Mouse (Mus musculus) A20 (cell line): ENCODE results near the gene Slc6a18.
"Not testable (repeated sequence)": the region's sequence is repeated elsewhere in the genome, so short reads cannot be mapped to it uniquely, and the experiment has no call there.

Source experiments
- DNase-seq: peaks from one replicate; pipeline ENCODE4 v3.0.0-alpha.2; 2011; ENCODE audit warnings: low read depth, low spot score

Slc6a18 gene

DNA sequence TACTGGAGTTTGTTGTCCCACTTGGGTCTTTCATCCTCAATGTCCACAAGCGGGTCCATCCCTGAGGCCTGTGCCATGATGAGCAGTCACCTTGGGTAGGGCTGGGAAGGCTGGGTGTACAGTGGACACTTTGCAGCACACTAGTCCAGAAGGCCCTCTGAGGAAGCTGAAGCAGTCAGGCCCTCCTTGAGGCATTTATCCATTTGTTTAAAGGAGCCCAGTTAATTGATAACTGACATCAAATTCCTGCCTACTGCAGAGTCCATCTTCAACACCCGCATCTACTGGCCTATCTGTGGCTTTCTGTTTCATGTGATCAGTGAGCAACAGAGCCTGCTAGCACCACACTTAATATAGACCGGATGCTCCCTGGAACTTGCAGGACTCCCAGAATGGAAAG lies at the start of gene Slc6a18:
TSS of gene Slc6a18 (minus strand) at position 171 of the 400 bp plus-strand sequence.
- DNase-seq: no peak

DNA sequence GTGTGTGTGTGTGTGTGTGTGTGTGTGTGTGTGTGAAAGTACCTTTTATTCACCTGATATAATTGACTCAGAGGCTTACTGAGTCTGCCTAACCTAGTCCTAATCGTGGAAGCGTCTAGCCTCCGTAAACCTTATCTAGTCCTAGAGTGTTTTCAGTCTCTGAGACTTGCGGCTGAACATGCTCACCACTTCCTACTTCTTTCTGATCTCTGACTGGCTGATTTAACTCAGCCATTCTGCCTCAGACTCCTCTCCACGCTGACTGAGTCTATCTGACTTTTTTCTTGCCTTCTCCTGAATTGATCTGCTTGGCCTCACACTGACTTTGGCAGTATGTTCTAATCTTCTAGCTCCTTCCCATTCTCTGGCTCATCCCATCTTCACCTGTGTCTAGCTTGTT lies 47.5 kb upstream of the Slc6a18 start:
- no peak for DNase-seq

- peak; percentile 34 for DNase-seq
These were observed 45.4 kb upstream of the Slc6a18 start for GRCm38 (mm10) chr13:73723081-73723668.

DNA sequence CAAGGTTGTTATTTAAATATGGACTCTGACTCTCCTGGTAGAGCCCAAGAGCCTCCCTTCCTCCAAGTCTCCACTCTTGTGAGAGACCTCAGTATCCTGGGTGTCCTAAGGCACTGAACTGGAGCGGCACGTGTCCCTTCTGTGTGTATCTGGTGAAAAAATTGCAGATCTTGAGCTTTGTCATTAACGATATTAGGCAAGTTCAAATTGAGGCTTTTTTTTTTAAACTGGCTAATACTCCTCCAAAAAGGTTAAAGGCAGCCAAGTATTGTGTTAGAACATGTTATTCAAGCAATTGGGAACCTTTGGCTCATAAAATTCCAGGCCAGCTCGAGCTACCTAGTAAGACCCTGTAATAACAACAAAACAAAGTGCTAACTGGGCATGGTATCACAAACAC lies 42.4 kb upstream of the Slc6a18 start:
- DNase-seq: no peak

- peak; percentile 77 for DNase-seq
These were observed 40.4 kb upstream of the Slc6a18 start for GRCm38 (mm10) chr13:73718225-73718624.

- DNase-seq: peak; percentile 31
These were observed 36.2 kb upstream of the Slc6a18 start for GRCm38 (mm10) chr13:73714020-73714419.

- no peak for DNase-seq
These were observed 35.4 kb upstream of the Slc6a18 start for GRCm38 (mm10) chr13:73713204-73713603.

DNA sequence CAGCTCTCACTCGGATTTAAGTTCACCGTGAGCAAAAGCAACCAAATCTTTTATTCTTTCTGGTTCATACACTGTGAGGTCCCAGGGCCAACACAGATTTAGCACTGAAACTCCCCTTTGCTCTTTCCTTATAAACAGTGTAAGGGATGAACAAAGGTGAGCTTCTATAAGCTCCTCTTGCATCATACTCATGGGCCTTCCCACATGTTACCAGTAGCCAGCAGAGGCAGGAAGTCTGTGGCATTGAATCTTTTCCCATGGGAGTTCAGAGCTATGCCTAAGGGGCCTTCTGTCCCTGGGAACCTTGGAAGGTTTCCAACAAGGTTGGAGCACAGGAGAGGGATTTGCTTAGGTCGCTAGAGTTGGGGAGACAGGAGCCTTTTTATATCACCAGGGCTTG lies 34.4 kb upstream of the Slc6a18 start:
- no peak for DNase-seq

DNA sequence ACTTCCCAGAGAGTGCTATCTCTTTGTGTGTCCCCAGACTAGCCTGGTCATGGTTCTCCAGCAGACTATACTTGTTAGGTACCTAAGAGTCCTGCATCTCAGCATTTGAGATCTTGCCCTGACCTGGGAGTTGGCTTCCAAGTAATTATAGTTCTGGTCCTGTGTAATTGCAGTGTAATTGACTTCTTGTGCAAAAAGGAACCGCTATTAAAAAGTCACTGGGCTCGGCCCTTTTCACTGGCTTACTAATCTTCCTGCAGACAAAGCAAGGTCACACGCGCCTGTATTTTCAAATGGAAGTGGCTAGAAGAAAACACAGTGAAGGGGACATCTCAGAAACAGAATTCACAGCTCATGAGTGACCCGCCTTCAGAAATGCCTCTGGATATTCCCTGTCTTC lies 34.0 kb upstream of the Slc6a18 start:
- no peak for DNase-seq

GRCm38 (mm10) chr13:73711221-73711620 lies 33.4 kb upstream of the Slc6a18 start:
- no peak for DNase-seq

GRCm38 (mm10) chr13:73709491-73709890 lies 31.7 kb upstream of the Slc6a18 start:
- DNase-seq: no peak

GRCm38 (mm10) chr13:73704694-73705325 lies 27.0 kb upstream of the Slc6a18 start, which contains the start of gene Slc6a19:
Slc6a19 (minus strand) TSS chr13:73704865.
- no peak for DNase-seq

- not testable (repeated sequence) for DNase-seq
These were observed 25.7 kb upstream of the Slc6a18 start for GRCm38 (mm10) chr13:73703486-73703885.

GRCm38 (mm10) chr13:73702776-73703175 lies 25.0 kb upstream of the Slc6a18 start:
- no peak for DNase-seq

DNA sequence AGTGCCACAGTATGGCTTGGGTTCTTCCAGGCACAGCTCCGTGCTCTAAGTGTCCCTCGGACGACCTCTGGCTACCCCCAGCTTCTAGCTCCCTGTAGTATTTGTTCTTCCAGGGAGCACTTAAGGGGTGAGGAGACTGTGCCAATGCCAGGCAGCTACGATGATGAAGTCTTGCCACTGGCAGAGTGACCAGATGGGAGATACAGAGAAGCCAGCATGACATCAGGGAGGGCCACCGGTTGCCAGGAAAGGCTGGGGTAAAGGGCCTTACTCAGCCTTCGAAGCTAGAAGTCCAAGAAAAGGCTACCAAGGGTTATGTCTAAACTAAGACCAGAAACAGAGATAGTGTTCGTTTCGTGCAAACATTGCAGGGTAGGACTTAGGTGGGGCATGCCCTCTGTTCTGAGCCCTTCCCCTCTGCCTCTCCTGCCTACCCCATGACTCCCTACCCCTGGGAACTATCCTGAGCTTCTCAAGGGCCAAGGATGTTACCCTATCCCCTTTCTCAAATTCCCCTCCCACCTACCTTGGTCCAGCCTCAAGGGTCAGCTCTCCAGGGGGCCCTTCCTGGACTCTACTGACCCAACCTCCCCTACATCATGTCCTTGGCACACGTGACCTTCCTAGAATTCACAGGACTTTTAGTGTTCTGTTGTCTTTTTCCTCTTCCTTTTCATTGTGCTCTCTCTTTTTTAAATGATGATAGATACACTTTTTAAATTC lies 23.5 kb upstream of the Slc6a18 start:
- DNase-seq: no peak

DNA sequence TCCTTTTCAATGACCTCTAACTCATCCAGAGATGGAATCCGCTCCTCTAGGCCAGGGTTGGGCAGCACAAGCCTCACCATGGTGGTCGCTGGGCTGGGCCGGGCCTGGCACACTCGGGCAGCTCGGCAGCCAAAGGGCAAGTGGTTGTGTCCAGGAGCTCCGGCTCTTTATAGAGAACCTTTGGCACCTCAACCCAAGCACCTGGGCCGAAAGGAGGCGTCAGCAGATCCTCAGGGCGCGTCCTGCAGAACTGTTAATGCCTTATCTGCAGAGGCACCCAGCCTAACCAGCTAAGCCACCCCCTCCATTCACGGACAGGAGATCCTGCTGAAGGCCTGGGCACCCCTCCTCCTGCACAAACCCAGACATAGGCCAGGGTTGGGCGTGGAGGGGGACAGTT lies 22.7 kb upstream of the Slc6a18 start:
- DNase-seq: no peak

- DNase-seq: no peak
These were observed 21.9 kb upstream of the Slc6a18 start for GRCm38 (mm10) chr13:73699714-73700113.

- DNase-seq: no peak
These were observed 18.7 kb upstream of the Slc6a18 start for GRCm38 (mm10) chr13:73696529-73696928.

GRCm38 (mm10) chr13:73694972-73695371 lies 17.1 kb upstream of the Slc6a18 start:
- no peak for DNase-seq

DNA sequence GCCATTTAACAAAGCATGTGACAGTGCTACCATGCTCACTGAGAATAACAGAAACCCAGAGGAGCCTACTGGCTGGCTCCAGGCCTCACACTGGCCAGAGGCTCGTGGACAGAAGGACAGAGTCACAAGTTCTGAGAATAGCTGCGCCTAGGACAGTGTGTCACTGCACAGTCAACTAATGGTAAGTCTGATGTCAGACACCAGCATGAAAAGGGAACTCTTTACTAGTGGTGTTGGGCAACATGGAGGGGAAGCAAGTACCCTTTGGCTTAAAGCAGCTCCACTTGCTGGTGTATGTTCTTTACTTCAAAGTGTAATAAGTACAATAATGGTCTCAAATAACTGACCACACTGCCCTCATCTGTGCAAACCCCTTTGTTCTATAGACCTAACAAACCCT lies 15.5 kb upstream of the Slc6a18 start:
- DNase-seq: no peak

GRCm38 (mm10) chr13:73692249-73692868 lies 14.5 kb upstream of the Slc6a18 start:
- peak; percentile 83 for DNase-seq

DNA sequence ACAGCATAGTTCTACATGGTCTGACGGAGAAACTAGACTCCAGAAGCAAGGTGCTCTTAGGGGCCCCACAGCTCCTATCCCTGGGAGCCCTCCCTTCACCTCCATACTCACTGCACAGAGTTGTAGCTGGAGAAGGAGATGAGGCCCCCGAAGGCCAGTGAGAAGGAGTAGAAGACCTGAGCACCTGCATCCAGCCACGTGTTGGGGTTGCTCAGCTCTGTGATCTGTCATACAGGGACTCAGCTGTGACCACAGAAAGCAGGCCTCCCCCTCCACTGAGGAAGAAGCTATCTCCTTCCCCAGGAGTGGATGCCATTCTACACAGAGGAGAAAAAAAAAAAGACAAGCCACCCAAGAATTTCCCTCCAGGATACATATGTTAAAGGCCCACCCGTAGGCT lies 11.1 kb upstream of the Slc6a18 start:
- DNase-seq: no peak
